Mouse (Mus musculus) erythroid progenitor cell, adult 5-6 weeks (primary cell): ENCODE data around the gene Runx3. TPM values are rescaled to one million over a fixed set of nuclear protein-coding genes. Genes with fewer than 3 reads are reported as not detected.
A peak's percentile ranks its signal among the peaks of the same experiment; 100 is the strongest.
"Not testable (repeated sequence)": the region's sequence is repeated elsewhere in the genome, so short reads cannot be mapped to it uniquely, and the experiment has no call there.

Experiments used
- ATAC-seq: replicated peaks from 2 replicates; pipeline ENCODE4 v1.8.0; 2016; ENCODE audit warnings: moderate number of reproducible peaks, mild to moderate bottlenecking, moderate TSS enrichment, inconsistent platforms; ENCODE audit not compliant: poor library complexity, low FRiP score, severe bottlenecking
- total RNA-seq, 2 experiments: library from RNA; stranded (forward) in 1 of 2; stranded (reverse) in 1 of 2; fragments of 150-400 nt in 1 of 2; fragments of 186-747, 209-891 nt in 1 of 2; gene quantifications; 2 replicates each; pipeline versions ENCODE4 v1.2.3 to v1.2.4; 2015 to 2017; ENCODE audit warnings: low replicate concordance in 2 of 2

The Runx3 gene
- total RNA-seq, 2 experiments from 2014 or later = 5.9 TPM; not detected in 1

DNA sequence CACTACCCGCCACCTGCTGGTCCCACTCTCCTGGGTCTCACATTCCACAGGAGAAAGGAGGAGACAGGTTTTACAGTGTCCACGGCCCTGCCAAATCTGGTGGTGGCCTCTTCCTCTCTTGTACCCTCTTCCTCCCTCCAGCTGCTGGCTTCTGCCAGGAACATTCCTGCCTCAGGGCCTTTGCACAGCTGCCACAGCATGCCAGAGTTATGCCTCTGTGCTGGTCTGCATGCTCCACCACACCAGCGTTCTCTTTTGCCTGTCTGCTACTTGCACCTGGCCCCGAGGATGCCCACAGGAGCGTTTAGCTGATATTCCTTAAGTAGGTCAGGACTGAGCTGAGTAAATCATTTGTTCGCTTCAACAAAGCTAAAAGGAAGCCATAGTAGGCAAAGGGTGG, 45.3 kb downstream of the Runx3 start:
- no peak for ATAC-seq

DNA sequence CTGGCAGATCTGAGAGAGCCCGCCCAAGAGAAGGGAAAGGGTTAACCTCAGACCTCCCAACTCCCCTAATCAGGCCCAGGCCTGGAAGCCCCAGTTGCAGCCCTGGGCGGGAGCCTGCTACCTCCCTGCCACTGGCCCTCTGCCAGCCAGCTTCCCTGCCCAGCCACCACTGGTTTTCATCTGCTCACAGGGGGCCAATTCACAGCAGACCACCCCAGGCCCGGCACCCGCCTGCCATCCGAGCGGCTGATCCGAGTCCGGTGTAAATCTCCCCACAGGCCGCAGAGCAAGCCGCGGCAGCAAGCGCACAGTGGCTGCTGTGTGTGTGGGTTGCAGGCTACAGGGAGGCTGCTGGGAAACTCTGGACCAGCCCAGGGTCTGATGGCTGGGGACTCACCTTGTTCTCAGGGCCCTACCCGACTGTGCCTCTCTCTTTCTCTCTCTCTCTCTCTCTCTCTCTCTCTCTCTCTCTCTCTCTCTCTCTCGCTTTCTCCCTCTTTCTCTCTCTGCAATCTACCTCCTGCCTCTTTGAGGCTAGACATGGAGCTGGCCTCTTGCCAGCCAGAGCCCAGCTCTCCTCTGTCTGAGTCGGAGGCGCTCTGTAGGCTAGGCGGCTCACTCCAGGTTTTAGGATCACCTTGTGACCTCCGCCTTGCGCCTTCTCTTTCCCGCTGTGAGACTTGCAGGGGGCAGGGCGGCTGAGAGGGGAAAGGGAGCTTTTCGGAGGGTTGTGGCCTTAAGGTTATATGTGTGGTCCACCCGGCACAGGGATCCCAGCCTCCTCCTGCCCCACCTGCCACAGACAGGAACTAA, 46.2 kb downstream of the Runx3 start:
- 0 out of 2 replicates have a peak, but pooled peaks have one; percentile 15 for ATAC-seq

DNA sequence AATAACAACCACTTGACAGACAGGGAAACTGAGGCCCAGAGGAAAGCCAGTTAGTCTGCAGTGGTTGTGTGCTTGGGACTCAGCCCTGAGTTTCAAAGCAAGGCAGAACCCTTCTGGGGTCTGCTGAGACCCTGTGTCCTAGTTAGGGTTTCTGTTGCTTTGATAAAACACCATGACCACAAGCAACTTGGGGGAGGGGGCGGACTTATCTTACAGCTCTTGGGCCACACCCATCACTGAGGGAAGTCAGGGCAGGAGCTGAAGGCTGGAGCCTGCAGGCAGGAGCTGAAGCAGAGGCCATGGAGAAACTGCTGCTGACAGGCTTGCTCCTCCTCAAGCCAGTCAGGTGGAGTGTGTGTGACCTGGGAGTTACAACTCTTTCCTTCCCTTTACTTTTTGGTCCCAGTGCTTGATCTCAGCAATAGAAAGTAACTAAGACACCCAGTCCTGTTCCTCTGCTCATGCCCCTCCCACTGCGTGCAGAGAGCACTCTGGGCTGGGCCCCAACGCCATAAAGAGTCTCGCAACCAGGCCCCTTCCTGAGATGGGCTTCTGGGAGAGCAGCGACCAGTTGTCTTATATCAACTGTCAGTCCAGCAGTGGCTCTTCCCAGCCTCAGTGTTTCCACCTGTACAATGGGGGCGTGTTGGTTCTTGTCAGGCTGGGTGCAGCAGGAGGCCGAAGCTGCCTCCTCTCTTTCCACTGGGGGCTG, 47.5 kb downstream of the Runx3 start:
- no peak for ATAC-seq

DNA sequence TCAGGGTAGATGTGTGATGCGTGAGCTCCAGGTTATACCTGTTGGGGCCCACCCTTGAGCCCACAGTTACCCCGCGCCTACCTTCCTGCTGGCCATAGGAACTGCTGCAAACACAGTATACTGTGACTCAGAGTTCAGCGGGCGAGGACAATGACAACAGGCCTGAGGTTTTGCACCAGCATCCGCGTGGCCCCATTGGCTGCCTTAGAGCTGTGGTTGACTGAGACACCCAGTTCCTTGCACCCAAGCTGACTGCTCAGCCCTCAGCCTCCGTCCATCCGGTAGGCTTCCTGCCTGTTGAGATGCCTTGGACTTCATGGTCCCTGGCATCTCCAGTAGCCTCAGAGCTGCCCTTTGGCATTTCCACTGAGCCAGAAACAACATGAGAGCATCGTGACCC, 48.6 kb downstream of the Runx3 start:
- no peak for ATAC-seq

DNA sequence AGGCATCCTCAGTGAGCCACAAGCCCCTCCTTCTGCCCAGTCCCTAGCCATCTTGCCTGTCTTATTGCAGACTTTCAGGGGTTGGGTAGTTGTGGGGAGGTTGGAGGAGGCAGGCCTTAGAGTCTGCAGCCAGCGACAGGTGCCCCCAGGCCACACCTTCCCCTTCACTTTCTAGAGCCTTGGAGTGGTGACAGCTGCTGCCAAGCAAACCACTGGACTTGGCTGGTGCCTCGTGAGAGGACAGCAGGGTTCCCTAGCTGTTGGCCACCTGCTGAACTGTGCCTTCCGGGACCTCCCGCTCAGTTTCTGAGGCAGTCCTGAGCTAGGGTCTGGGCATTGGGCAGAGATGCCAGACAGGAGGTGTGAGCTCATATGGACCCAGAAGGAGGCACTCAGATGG, 49.0 kb downstream of the Runx3 start:
- ATAC-seq = no peak

DNA sequence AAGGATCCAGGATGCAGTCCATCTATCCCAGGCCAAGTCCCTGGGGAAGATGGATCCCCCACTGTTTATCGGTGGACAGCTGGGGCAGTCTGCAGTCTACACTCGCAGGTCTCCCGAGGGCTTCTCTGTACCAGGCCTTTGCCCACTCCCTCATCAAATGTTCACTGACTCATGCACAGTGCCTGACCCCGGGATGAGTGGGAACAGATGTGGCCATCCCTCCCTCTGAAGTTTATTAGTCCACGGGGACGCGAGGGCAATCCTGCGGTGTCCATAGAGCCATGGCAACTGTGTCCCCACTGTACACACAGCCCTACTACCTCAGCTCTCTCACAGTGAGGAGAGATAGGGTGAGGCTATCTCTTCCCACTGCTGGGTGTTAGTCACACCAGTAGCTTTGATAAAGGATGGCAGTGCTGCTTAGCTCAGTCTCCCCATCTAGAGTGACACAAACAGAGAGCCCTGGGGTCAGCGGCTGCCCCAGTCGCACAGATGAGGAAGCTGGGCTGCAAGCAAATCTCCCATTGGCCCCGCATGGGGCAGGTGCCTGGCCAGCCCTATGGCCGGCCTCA, 50.9 kb downstream of the Runx3 start:
- peak; percentile 44; the same call in 1 of the 2 replicates for ATAC-seq

DNA sequence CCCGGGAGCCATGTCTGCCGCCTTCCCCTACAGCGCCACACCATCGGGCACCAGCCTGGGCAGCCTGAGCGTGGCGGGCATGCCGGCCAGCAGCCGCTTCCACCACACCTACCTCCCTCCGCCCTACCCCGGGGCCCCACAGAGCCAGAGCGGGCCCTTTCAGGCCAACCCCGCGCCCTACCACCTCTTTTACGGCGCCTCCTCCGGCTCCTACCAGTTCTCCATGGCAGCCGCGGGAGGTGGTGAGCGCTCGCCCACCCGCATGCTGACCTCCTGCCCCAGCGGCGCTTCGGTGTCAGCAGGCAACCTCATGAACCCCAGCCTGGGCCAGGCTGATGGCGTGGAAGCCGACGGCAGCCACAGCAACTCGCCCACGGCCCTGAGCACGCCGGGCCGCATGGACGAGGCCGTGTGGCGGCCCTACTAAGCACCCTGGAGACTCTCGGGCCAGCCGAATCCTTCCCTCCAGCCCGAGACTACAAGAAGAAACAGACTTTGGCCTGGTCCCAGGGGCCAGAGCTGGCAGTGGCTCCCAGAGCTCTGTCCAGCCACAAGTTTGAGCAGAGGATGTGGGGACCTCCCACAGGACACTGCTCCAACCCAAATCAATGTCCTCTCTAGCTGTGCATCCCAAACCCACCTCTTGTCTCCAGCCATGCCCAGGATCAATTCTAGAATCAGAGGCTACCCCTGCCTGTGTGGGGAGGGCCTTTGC, 55.1 kb downstream of the Runx3 start:
- ATAC-seq = no peak

DNA sequence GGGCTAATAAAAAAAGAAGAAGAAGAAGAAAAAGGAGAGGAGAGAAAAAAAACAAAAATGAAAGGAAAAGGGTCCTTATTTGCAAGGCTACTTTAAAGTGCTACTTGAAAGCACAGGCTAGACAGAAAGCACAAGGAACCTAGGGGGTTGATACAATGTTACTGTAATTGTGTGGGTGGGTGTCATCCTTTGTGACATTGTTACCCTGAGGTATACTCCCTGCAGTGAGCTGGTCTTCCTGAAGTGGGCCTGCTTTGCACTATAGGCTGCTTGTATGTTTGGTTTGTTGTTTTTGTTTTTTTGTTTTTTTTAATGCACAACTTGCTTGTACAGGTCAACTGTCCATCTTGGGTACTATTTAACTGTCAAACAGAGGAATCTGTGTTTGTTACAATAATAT, 57.1 kb downstream of the Runx3 start:
- no peak for ATAC-seq

DNA sequence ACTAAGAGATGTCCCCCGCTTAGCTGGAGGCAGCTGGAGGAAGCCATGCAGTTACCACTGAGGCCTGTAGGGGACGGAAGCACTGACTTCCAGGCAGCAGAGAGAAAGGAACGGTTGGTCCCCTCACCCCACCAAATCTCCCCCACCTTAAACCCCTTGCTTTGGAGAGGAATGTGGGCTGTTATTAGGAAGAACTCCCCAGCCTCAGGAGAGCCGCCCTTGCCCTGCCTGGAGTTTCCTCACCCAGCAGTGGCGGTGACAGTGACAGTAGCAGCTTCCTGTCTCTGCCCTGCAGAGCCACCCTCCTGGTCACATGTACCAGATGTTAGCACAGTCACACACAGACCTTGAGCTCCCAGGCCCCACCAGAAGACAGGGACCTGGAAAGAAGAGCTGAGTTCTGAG, 58.6 kb downstream of the Runx3 start:
- no peak for ATAC-seq

DNA sequence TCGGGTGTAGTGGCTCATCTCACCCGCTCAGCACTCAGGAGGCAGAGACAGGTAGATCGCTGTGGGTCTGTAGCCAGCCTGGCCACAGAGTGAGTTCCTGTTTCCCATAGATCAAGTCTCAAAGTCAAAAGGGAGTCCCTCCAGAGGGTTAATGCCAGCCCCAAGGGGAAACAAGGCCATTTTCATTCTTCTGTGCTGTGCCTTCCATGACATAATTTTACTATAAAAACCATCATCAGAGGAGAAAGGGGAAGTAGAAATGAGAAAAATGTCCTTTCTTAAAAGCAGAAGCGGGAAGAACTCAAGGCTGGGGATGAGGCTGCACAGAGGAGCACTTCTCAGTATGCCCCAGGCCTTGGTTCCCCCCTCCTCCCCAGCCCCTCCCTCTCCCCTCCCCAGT, 61.4 kb downstream of the Runx3 start:
- ATAC-seq = no peak

DNA sequence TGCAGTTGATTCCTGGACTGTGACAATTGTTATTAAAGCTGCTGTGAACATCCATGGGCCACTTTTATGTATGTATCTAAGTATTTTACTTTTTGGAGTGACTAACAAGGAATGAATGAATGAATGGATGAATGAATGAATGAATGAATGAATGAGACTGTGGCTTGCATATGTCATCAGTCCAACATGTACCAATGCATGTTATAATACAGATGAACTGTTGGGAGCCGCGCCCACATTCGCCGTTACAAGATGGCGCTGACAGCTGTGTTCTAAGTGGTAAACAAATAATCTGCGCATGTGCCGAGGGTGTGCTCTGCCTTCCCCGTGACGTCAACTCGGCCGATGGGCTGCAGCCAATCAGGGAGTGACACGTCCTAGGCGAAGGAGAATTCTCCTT, 63.8 kb downstream of the Runx3 start:
- not testable (repeated sequence) for ATAC-seq

DNA sequence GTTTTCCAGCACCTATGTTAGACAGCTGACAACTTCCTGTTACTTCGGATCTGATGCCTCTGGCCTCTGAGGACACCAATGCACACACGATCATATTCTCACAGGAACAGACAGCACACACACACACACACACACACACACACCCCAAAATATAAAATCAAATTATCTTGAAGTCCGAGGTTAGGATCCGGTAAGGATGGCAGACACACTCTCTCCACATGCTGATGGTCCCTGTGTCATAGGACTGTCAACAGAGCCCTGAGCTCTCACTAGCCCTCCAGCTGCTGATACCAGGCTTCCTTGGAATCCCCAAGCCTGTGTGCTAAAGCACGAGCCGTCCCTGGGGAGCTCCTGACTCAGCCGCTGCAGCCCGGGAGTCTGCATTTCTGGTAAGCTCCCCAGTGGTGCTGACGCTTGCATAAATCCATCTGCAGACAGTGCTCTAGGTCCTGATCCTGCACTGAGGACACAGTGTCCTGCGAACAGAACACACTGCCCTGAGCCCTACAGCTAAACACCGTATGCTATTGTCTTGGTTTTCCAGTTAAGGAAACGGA, 69.1 kb downstream of the Runx3 start:
- no peak for ATAC-seq

DNA sequence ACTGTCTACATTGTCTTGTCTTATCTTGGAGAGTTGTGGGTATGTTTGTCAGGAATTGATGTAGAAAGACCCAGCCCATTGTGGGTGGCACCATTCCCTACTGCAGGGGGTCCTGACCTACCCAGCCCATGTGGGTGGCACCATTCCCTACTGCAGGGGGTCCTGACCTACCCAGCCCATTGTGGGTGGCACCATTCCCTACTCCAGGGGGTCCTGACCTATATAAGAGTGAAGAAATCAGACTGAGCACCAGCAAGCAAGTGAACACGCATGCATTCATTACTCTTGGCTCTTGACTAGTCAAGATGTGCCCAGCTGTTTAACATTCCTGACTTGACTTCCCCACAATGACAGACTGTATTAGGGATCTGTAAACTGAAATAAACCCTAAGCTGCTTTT, 69.9 kb downstream of the Runx3 start:
- ATAC-seq = no peak

DNA sequence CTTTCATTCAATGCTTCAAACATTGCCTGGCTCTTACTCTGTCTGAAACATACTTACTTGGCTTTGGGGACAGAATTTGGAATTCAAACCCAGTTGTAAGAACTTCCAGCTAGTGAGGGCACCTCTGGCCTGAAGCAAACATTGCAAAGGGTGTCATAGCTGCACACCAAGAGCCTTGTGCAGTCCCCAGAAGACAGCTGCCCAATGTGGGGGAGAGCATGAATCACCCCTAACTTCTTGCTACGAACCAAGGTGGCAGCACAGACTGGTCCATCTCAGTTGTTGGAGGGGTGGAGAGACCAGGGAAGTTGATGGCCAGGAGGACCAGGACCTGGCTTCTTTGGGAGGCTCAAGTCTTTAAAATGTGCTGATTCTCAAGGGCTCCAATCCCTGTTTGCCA, 70.7 kb downstream of the Runx3 start:
- no peak for ATAC-seq

DNA sequence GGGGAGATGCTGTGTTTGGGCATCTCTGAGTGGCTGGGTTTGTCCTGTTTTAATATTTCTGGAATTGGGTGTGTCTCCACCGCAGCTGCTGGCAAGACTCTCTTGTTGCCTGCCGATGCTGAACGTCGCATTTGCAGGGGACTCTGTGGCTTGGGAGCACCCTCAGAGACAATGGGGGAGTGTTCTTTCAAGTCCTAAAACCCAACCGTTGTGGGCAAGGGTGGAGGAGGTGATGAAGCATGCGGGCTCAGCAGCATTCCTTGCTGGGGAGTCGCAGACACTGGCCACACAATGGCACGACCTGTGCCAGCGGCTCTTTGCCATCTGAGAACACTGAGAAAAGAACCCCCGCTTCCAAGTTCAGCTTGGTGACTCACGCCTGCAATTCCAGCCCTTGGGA, 71.2 kb downstream of the Runx3 start:
- no peak for ATAC-seq

DNA sequence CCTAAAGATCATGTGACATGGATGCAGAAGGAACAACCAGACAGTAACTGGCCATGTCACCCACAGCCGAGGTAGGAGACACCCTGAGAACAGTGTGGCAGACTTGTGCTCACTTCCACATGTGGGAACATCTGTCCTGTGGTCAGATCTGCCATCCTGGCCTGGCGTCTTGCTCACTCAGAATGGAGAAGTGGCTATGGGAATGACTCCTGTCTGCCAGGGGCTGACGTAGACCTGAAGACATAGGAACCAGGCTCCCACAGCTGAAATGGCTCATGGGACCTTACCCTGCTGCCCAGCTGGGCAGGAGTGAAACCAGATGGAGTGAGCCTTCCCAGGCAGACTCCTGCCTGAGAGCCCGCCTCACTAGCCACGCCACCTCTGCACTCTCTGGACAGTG, 72.4 kb downstream of the Runx3 start:
- ATAC-seq = no peak

DNA sequence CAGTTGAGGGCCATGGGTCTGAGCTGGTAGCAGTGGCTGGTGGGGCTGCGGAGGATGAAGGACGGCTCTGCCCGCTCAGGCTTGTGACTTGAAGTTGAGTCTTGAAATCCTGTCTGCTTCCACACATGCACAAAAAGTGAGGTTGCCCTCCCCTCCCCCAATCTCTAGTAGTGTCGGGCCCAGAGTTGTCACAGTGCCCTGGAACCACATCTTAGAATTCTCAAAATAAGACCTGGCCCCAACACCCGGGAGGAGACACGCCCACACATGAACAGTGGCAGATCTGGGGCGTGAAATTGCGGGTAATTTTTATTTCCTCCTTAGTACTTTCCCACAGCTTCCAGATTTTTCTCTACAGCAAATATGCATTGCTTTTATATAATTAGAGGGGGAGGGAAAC, 77.4 kb downstream of the Runx3 start:
- ATAC-seq = no peak

DNA sequence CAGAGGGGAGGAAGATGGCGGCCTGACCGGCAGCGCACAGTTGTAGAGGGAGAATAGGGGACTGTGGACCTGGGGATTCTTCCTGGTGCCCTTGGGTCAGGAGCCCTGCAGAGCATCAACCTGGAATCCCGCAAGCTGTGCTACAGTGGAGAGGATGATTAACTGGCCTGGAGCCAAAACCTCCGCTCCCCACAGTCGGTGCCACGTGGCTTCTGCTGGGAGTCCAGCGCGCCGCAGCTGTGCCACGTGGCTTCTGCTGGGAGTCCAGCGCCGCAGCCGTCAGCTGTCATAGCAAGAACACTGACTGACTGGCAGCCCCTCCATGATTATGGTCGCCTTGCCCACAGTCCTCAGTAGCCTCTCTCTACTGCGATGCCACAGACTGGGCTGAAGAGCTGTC, 81.3 kb downstream of the Runx3 start:
- no peak for ATAC-seq

DNA sequence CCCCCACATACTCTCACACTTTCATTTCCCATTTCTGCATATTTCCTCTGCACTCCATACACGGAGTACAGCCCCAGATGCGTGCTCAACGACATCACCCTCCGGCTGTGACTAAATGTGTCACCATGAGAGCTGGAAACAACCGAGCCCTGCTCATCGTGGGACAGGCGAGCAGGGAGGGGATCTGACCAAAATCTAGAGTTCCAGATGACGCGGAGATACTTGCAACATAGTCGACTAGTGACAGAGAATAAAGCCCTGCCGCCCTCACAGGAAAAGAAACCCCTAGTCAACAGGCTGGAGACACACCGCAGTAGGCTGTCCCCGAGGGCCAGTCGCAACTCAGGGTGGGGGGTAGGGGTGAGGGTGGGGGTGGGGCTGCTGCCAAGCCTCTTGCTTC, 82.8 kb downstream of the Runx3 start:
- ATAC-seq = no peak
